Mouse (Mus musculus) embryonic facial prominence, embryonic 14.5 days (tissue): ENCODE results near the gene Zp1. TPM values are rescaled to one million over a fixed set of nuclear protein-coding genes. Genes with fewer than 3 reads are reported as not detected.
A peak's percentile ranks its signal among the peaks of the same experiment; 100 is the strongest.

Experiments used
- ATAC-seq: fragments of 200-750 bp; cut with Nextera tagmentation; 2 replicates; pipeline ENCODE4 v1.8.0; 2017; ENCODE audit warnings: low read depth, moderate number of reproducible peaks, moderate TSS enrichment
- DNase-seq: peaks from one replicate; pipeline ENCODE4 v3.0.0-alpha.2; 2015; ENCODE audit warnings: low spot score
- H3K27ac ChIP-seq: fragments of 300-500 bp; sonication (generic); replicated peaks from 2 replicates; pipeline ENCODE4 v1.5.1; 2014; ENCODE audit warnings: low read depth, mild to moderate bottlenecking, low read length, moderate library complexity
- H3K27me3 ChIP-seq: fragments of 300-500 bp; sonication (generic); replicated peaks from 2 replicates; pipeline ENCODE4 v1.6.1; 2014; ENCODE audit warnings: low read length; ENCODE audit not compliant: control insufficient read depth, insufficient read depth
- H3K36me3 ChIP-seq: fragments of 300-500 bp; sonication (generic); 2 replicates; pipeline ENCODE4 v1.6.1; 2014; ENCODE audit warnings: low read length, mixed read lengths; ENCODE audit not compliant: control insufficient read depth, insufficient read depth
- H3K4me1 ChIP-seq: fragments of 300-500 bp; sonication (generic); 2 replicates; pipeline ENCODE4 v1.6.1; 2014; ENCODE audit warnings: antibody characterized with exemption, low read length; ENCODE audit not compliant: control insufficient read depth, insufficient read depth
- H3K4me2 ChIP-seq: fragments of 300-500 bp; sonication (generic); 2 replicates; pipeline ENCODE4 v1.6.1; 2014; ENCODE audit warnings: low read depth, mild to moderate bottlenecking, low read length, moderate library complexity, mixed read lengths
- H3K4me3 ChIP-seq: fragments of 300-500 bp; sonication (generic); 2 replicates; pipeline ENCODE4 v1.5.1; 2014; ENCODE audit warnings: low read depth, mild to moderate bottlenecking, low read length
- H3K9ac ChIP-seq: fragments of 300-500 bp; sonication (generic); 2 replicates; pipeline ENCODE4 v1.6.1; 2014; ENCODE audit warnings: low read depth, mild to moderate bottlenecking, low read length, moderate library complexity, mixed read lengths
- H3K9me3 ChIP-seq: fragments of 300-500 bp; sonication (generic); 2 replicates; pipeline ENCODE4 v1.6.1; 2016; ENCODE audit warnings: low read length; ENCODE audit not compliant: control insufficient read depth
- WGBS: fragments of 180-500 bp; shearing (Covaris S2); extraction: QIAGEN DNeasy Blood & Tissue Kit; methylation state at CpG from one replicate; pipeline ENCODE4 v1.1.7; 2014; 5-methylcytosine and 5-hydroxymethylcytosine counted together
- polyA plus RNA-seq: library from polyadenylated mRNA; unstranded; fragments of >200 nt; fragmentation: Nextera tagmentation; extraction: Ambion mirVana; gene quantifications from 2 replicates; pipeline ENCODE4 v1.2.1, GENCODE M21; 2014

The Zp1 gene
- polyA plus RNA-seq, 1 experiment from 2014 or later = not detected

- 34% methylated on average over 7 of the region's 7 CpGs for WGBS
- peak overlapping the region; percentile 92 for H3K4me2 ChIP-seq
- no peaks in the 10 kb centered on the region for H3K27me3 ChIP-seq
- peak overlapping the region; percentile 71 for H3K4me3 ChIP-seq
- H3K36me3 ChIP-seq = peaks cover 12% of the 10 kb centered on the region; the same call in 1 of the 2 replicates
- peak overlapping the region; percentile 33; the same call in 1 of the 2 replicates for H3K27ac ChIP-seq
- H3K9ac ChIP-seq = peak overlapping the region; percentile 76
- peaks cover 9% of the 10 kb centered on the region; the same call in 1 of the 2 replicates for H3K9me3 ChIP-seq
- peak; percentile 51 for DNase-seq
- ATAC-seq = peak; percentile 24
- H3K4me1 ChIP-seq = 0 out of 2 replicates have a peak, but pooled peaks cover 11% of the 10 kb centered on the region
Observed at GRCm38 (mm10) chr19:10880085-10880974, 40.1 kb downstream of the Zp1 start.

- H3K9ac ChIP-seq = no peak overlapping the region
- ATAC-seq (no peak), DNase-seq (no peak)
- no peak overlapping the region for H3K4me2 ChIP-seq
- H3K36me3 ChIP-seq = peaks cover 26% of the 10 kb centered on the region
- H3K9me3 ChIP-seq = no peaks in the 10 kb centered on the region
- 0 out of 2 replicates have a peak, but pooled peaks cover 11% of the 10 kb centered on the region for H3K4me1 ChIP-seq
- no peak overlapping the region for H3K4me3 ChIP-seq
- no peak overlapping the region for H3K27ac ChIP-seq
- 84% methylated on average over 7 of the region's 7 CpGs for WGBS
- no peaks in the 10 kb centered on the region for H3K27me3 ChIP-seq
Observed at GRCm38 (mm10) chr19:10878201-10878837, 42.1 kb downstream of the Zp1 start.

GRCm38 (mm10) chr19:10871328-10871961 is 49.0 kb downstream of the Zp1 start:
- Histone ChIP-seq H3K4me2 (no peak overlapping the region), H3K36me3 (peaks cover 47% of the 10 kb centered on the region), H3K27ac (no peak overlapping the region), H3K9ac (no peak overlapping the region), H3K27me3 (no peaks in the 10 kb centered on the region), H3K4me1 (peaks cover 17% of the 10 kb centered on the region), H3K4me3 (no peak overlapping the region), H3K9me3 (no peaks in the 10 kb centered on the region)
- no peak for DNase-seq
- 74% methylated on average over 14 of the region's 14 CpGs for WGBS
- ATAC-seq = no peak

- Histone ChIP-seq H3K27me3 (no peaks in the 10 kb centered on the region), H3K4me1 (peaks cover 17% of the 10 kb centered on the region), H3K4me3 (no peak overlapping the region), H3K27ac (peak overlapping the region; percentile 13; the same call in 1 of the 2 replicates), H3K36me3 (peaks cover 55% of the 10 kb centered on the region), H3K9me3 (no peaks in the 10 kb centered on the region), H3K4me2 (no peak overlapping the region), H3K9ac (no peak overlapping the region; the same call in 1 of the 2 replicates)
- DNase-seq (no peak), ATAC-seq (no peak)
- WGBS = 85% methylated on average over 3 of the region's 3 CpGs
Observed at GRCm38 (mm10) chr19:10870676-10871075, 49.8 kb downstream of the Zp1 start.

GRCm38 (mm10) chr19:10869886-10870527 is 50.4 kb downstream of the Zp1 start, which contains the start of gene Tmem132a:
Gene Tmem132a (minus strand): TSS chr19:10869940.
- peak; percentile 37 for ATAC-seq
- peak; percentile 83 for DNase-seq

GRCm38 (mm10) chr19:10869241-10869885 is 51.1 kb downstream of the Zp1 start:
- H3K4me3 ChIP-seq = peak overlapping the region; percentile 85
- DNase-seq (peak; percentile 93), ATAC-seq (peak; percentile 96)
- peaks cover 17% of the 10 kb centered on the region for H3K4me1 ChIP-seq
- H3K4me2 ChIP-seq = peak overlapping the region; percentile 85
- H3K9ac ChIP-seq = peak overlapping the region; percentile 90
- peaks cover 64% of the 10 kb centered on the region for H3K36me3 ChIP-seq
- H3K9me3 ChIP-seq = no peaks in the 10 kb centered on the region
- WGBS = 0% methylated on average over 23 of the region's 43 CpGs
- no peaks in the 10 kb centered on the region for H3K27me3 ChIP-seq
- H3K27ac ChIP-seq = peak overlapping the region; percentile 87

More at GRCm38 (mm10) chr19:10869886-10870527, 50.4 kb downstream of the Zp1 start, which contains the start of gene Tmem132a:
- WGBS = 2% methylated on average over 8 of the region's 8 CpGs
- Histone ChIP-seq H3K4me1 (peaks cover 17% of the 10 kb centered on the region), H3K27me3 (no peaks in the 10 kb centered on the region), H3K9ac (peak within 1 kb of the TSS; percentile 90), H3K4me2 (peak within 1 kb of the TSS; percentile 85), H3K36me3 (peaks cover 61% of the 10 kb centered on the region), H3K27ac (peak within 1 kb of the TSS; percentile 87), H3K9me3 (no peaks in the 10 kb centered on the region), H3K4me3 (peak within 1 kb of the TSS; percentile 85)

- Histone ChIP-seq H3K9ac (peak overlapping the region; percentile 90), H3K27me3 (no peaks in the 10 kb centered on the region), H3K9me3 (no peaks in the 10 kb centered on the region), H3K4me3 (peak overlapping the region; percentile 85), H3K36me3 (peaks cover 64% of the 10 kb centered on the region), H3K4me1 (peaks cover 17% of the 10 kb centered on the region), H3K4me2 (peak overlapping the region; percentile 85), H3K27ac (peak overlapping the region; percentile 87)
- ATAC-seq (peak; percentile 10; the same call in 1 of the 2 replicates), DNase-seq (no peak)
- WGBS = under 1% methylated on average over 17 of the region's 17 CpGs
Observed at GRCm38 (mm10) chr19:10868623-10869141, 51.8 kb downstream of the Zp1 start.
